Mouse (Mus musculus): ENCODE results near the gene Ankrd28. TPM values are rescaled to one million over a fixed set of nuclear protein-coding genes. Genes with fewer than 3 reads are reported as not detected.

Ankrd28 gene
- polyA plus RNA-seq, 1 experiment from 2014 or later, result 10.2 TPM

DNA sequence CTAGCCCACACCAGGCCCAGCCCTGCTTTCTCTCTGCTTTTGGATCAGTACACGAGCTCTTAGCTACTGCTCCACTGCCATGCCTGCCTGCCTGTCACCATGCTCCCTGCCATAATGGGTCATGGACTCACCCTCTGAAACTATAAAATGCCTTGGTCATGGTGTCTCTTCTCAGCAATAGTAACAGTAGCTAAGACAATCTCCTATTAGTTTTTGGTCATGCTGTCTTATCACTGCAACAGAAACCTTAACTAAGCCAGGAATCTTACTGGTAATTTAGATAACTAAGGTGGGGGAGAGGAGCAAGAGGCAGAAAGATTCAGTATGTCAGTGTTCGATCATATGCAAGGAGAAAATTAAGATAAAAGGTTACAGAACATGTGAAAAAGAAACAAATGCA lies 112.1 kb downstream of the Ankrd28 start:
- H3K4me3 ChIP-seq (ENCODE audit: low read depth, low read length), result no peak overlapping the region
- no peak overlapping the region for H3K9ac ChIP-seq (ENCODE audit: low read length)
- no peaks in the 10 kb centered on the region for H3K27me3 ChIP-seq (ENCODE audit: control insufficient read depth, insufficient read depth, low read length)
- no peak overlapping the region for H3K27ac ChIP-seq (replicated peaks; ENCODE audit: low read depth, low read length)
- H3K36me3 ChIP-seq (ENCODE audit: control insufficient read depth, insufficient read depth, low read length), result peaks cover 5% of the 10 kb centered on the region
- ATAC-seq (ENCODE audit: insufficient number of reproducible peaks, low FRiP score, low TSS enrichment, low read depth) (no peak), DNase-seq (ENCODE audit: low spot score) (no peak)
- H3K4me2 ChIP-seq (ENCODE audit: low read depth, severe bottlenecking), result no peak overlapping the region
- no peaks in the 10 kb centered on the region for H3K9me3 ChIP-seq (ENCODE audit: control insufficient read depth, low read length)
- 84% methylated on average over 2 of the region's 2 CpGs for WGBS
- no peaks in the 10 kb centered on the region for H3K4me1 ChIP-seq (ENCODE audit: control insufficient read depth, insufficient read depth, low read length)

DNA sequence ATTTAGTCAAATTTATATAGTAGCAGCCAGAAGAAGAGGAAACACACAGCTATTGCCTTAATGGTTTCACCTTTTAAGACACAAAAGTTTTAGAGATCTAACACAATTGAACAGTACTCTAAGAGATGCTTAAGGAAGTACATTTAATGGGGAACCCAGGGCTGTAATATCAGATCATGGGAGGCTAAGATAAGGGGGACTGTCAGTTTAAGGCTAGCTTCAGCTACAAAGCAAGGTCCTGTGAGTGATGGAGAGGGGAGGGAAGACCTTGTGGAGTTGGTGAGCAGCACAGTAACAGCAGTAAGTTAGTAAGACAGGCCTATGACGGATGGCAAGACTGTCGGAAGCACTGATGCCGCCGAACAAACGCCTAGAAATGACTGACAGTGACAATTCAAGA lies 113.1 kb downstream of the Ankrd28 start:
- DNase-seq (ENCODE audit: low spot score) (no peak), ATAC-seq (ENCODE audit: insufficient number of reproducible peaks, low FRiP score, low TSS enrichment, low read depth) (no peak)
- no peaks in the 10 kb centered on the region for H3K9me3 ChIP-seq (ENCODE audit: control insufficient read depth, low read length)
- no peak overlapping the region for H3K27ac ChIP-seq (replicated peaks; ENCODE audit: low read depth, low read length)
- 92% methylated on average over 5 of the region's 5 CpGs for WGBS
- H3K4me2 ChIP-seq (ENCODE audit: low read depth, severe bottlenecking), result no peak overlapping the region
- H3K4me3 ChIP-seq (ENCODE audit: low read depth, low read length), result no peak overlapping the region
- H3K36me3 ChIP-seq (ENCODE audit: control insufficient read depth, insufficient read depth, low read length), result peaks cover 7% of the 10 kb centered on the region
- H3K4me1 ChIP-seq (ENCODE audit: control insufficient read depth, insufficient read depth, low read length), result no peaks in the 10 kb centered on the region
- no peaks in the 10 kb centered on the region for H3K27me3 ChIP-seq (ENCODE audit: control insufficient read depth, insufficient read depth, low read length)
- H3K9ac ChIP-seq (ENCODE audit: low read length), result no peak overlapping the region

DNA sequence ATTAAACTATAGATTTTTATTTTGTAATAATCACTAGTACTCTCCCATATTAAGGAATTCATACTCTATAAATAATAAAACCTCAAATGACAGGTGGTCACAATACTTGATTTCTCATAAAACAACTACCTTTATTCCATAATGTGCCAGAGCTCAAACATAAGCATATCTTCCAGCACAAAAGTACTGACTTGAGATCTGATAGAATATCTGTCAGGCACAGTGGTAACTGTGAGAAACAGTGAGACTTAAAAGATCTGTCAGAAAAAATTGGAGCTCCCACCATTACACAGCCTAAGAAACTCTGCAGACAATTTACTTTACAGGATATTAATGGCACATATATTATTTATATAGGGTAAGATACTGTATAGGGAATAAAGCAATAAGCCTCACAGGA lies 114.8 kb downstream of the Ankrd28 start:
- Histone ChIP-seq H3K9me3 (ENCODE audit: control insufficient read depth, low read length) (no peaks in the 10 kb centered on the region), H3K27ac (replicated peaks; ENCODE audit: low read depth, low read length) (no peak overlapping the region), H3K4me1 (ENCODE audit: control insufficient read depth, insufficient read depth, low read length) (no peaks in the 10 kb centered on the region), H3K9ac (ENCODE audit: low read length) (no peak overlapping the region), H3K27me3 (ENCODE audit: control insufficient read depth, insufficient read depth, low read length) (no peaks in the 10 kb centered on the region), H3K4me3 (ENCODE audit: low read depth, low read length) (no peak overlapping the region), H3K4me2 (ENCODE audit: low read depth, severe bottlenecking) (no peak overlapping the region), H3K36me3 (ENCODE audit: control insufficient read depth, insufficient read depth, low read length) (peaks cover 7% of the 10 kb centered on the region)
- DNase-seq (ENCODE audit: low spot score) (no peak), ATAC-seq (ENCODE audit: insufficient number of reproducible peaks, low FRiP score, low TSS enrichment, low read depth) (no peak)

DNA sequence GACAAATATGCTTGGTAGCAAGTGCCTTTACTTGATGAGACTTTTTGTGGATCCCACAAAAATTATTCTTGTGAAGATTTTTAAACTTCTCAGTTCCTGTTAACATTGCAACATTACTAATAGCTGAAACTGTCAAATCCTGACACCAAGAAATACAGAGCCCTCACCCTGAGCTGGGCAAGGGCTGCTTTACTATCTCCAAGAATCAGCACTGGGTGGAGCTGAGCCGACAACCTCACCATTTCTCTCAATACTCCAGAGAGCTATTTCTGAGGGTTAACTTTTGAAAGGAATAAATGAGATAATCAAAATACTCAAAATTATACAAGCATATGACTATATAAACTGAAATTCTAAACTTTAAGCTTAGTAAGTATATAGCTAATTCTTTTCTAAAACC lies 121.1 kb downstream of the Ankrd28 start:
- Histone ChIP-seq H3K9me3 (ENCODE audit: control insufficient read depth, low read length) (no peaks in the 10 kb centered on the region), H3K27ac (replicated peaks; ENCODE audit: low read depth, low read length) (no peak overlapping the region), H3K36me3 (ENCODE audit: control insufficient read depth, insufficient read depth, low read length) (peaks cover 6% of the 10 kb centered on the region; the same call in 1 of the 2 replicates), H3K9ac (ENCODE audit: low read length) (no peak overlapping the region), H3K4me3 (ENCODE audit: low read depth, low read length) (no peak overlapping the region), H3K4me2 (ENCODE audit: low read depth, severe bottlenecking) (no peak overlapping the region), H3K4me1 (ENCODE audit: control insufficient read depth, insufficient read depth, low read length) (no peaks in the 10 kb centered on the region), H3K27me3 (ENCODE audit: control insufficient read depth, insufficient read depth, low read length) (no peaks in the 10 kb centered on the region)
- DNase-seq (ENCODE audit: low spot score), result no peak
- WGBS, result 100% methylated on average over 1 of the region's 1 CpGs
- no peak for ATAC-seq (ENCODE audit: insufficient number of reproducible peaks, low FRiP score, low TSS enrichment, low read depth)

DNA sequence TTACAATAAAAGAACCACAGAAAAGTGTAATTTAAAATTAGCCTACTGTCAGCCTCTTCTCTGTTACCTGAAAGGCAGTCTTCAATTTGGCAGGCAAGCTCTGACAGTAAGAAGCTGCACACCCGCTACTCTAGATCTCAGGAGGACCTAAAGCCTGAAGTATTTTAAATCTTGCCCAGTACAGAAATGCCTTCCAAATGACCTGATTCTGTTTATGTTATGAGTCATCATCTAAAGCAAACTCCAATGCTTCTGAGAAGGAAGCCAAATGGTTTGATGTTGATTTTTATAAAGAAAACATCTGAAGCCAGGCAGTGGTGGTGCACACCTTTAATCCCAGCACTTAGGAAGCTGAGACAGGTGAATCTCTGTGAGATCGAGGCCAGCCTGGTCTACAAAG lies 130.1 kb downstream of the Ankrd28 start:
- no peaks in the 10 kb centered on the region for H3K27me3 ChIP-seq (ENCODE audit: control insufficient read depth, insufficient read depth, low read length)
- WGBS, result 91% methylated on average over 2 of the region's 2 CpGs
- H3K4me2 ChIP-seq (ENCODE audit: low read depth, severe bottlenecking), result no peak overlapping the region
- H3K4me1 ChIP-seq (ENCODE audit: control insufficient read depth, insufficient read depth, low read length), result no peaks in the 10 kb centered on the region
- no peak for DNase-seq (ENCODE audit: low spot score)
- no peak overlapping the region for H3K9ac ChIP-seq (ENCODE audit: low read length)
- H3K4me3 ChIP-seq (ENCODE audit: low read depth, low read length), result no peak overlapping the region
- no peak for ATAC-seq (ENCODE audit: insufficient number of reproducible peaks, low FRiP score, low TSS enrichment, low read depth)
- no peaks in the 10 kb centered on the region for H3K9me3 ChIP-seq (ENCODE audit: control insufficient read depth, low read length)
- peaks cover 4% of the 10 kb centered on the region; the same call in 1 of the 2 replicates for H3K36me3 ChIP-seq (ENCODE audit: control insufficient read depth, insufficient read depth, low read length)
- H3K27ac ChIP-seq (replicated peaks; ENCODE audit: low read depth, low read length), result no peak overlapping the region

DNA sequence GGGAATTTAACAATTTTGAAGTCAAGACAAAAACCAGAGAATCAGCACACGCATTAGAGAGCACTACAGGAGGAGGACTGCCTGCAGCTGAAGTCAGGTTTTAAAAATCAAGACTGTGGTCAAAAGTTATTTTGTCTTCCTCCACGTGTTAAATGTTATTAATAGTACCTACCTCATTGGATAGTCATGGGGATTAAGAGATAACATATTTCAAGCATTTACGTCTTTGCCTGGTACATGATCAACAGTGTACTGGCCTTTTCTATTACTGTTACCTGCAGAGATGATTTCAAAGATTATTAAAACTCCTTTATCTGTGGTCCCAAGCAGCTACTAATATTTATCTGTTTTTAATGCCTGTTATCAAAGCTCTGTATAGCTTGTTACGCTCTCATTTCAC lies 132.7 kb downstream of the Ankrd28 start:
- H3K27ac ChIP-seq (replicated peaks; ENCODE audit: low read depth, low read length), result no peak overlapping the region
- no peak for DNase-seq (ENCODE audit: low spot score)
- H3K4me3 ChIP-seq (ENCODE audit: low read depth, low read length), result no peak overlapping the region
- no peak overlapping the region for H3K4me2 ChIP-seq (ENCODE audit: low read depth, severe bottlenecking)
- no peaks in the 10 kb centered on the region; the same call in 1 of the 2 replicates for H3K36me3 ChIP-seq (ENCODE audit: control insufficient read depth, insufficient read depth, low read length)
- no peaks in the 10 kb centered on the region for H3K9me3 ChIP-seq (ENCODE audit: control insufficient read depth, low read length)
- H3K4me1 ChIP-seq (ENCODE audit: control insufficient read depth, insufficient read depth, low read length), result no peaks in the 10 kb centered on the region
- no peak for ATAC-seq (ENCODE audit: insufficient number of reproducible peaks, low FRiP score, low TSS enrichment, low read depth)
- WGBS, result 94% methylated on average over 4 of the region's 4 CpGs
- H3K9ac ChIP-seq (ENCODE audit: low read length), result no peak overlapping the region
- H3K27me3 ChIP-seq (ENCODE audit: control insufficient read depth, insufficient read depth, low read length), result no peaks in the 10 kb centered on the region

DNA sequence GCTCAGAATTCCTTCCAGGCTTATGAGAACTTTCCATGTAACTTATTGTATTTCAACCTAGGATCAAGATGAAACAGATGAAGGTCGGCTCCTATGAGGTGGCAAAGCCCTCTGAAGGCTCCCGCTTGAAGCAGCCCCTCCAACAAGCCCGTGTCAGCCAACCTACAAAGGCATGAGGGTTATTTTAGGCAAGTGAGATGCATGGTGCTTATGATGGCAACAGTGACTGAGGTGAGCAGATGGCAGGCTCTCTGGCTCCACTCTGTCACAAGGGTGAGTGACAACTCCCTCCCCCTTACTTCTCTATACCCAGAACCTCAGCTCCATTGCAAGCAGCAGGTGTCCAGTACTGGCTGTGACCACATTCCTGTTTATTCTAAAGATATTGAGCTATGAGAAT lies 133.1 kb downstream of the Ankrd28 start:
- no peak for ATAC-seq (ENCODE audit: insufficient number of reproducible peaks, low FRiP score, low TSS enrichment, low read depth)
- WGBS, result 92% methylated on average over 3 of the region's 3 CpGs
- H3K36me3 ChIP-seq (ENCODE audit: control insufficient read depth, insufficient read depth, low read length), result no peaks in the 10 kb centered on the region; the same call in 1 of the 2 replicates

DNA sequence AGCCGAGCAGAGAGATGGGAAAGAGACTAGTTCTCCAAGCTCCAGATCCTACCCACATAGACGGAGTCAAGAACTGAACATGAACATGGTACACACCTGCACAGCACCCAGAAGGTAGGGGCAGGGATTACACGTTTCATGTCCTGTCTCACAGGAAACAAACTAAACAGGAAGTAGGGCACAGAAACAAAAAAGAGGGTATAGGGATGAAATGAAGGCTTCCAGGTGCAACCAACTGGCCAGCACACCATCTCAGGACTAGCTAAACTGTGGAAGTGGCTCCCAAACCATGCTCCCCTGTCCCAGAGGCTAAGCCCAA lies 133.5 kb downstream of the Ankrd28 start:
- no peaks in the 10 kb centered on the region for H3K36me3 ChIP-seq (ENCODE audit: control insufficient read depth, insufficient read depth, low read length)
- 90% methylated on average over 3 of the region's 3 CpGs for WGBS
- no peak overlapping the region for H3K27ac ChIP-seq (replicated peaks; ENCODE audit: low read depth, low read length)

More for the DNA sequence above, 133.1 kb downstream of the Ankrd28 start:
- Histone ChIP-seq H3K4me2 (ENCODE audit: low read depth, severe bottlenecking) (no peak overlapping the region), H3K4me3 (ENCODE audit: low read depth, low read length) (no peak overlapping the region), H3K27me3 (ENCODE audit: control insufficient read depth, insufficient read depth, low read length) (no peaks in the 10 kb centered on the region), H3K9me3 (ENCODE audit: control insufficient read depth, low read length) (no peaks in the 10 kb centered on the region), H3K4me1 (ENCODE audit: control insufficient read depth, insufficient read depth, low read length) (no peaks in the 10 kb centered on the region), H3K9ac (ENCODE audit: low read length) (no peak overlapping the region), H3K27ac (replicated peaks; ENCODE audit: low read depth, low read length) (no peak overlapping the region)
- DNase-seq (ENCODE audit: low spot score), result no peak

DNA sequence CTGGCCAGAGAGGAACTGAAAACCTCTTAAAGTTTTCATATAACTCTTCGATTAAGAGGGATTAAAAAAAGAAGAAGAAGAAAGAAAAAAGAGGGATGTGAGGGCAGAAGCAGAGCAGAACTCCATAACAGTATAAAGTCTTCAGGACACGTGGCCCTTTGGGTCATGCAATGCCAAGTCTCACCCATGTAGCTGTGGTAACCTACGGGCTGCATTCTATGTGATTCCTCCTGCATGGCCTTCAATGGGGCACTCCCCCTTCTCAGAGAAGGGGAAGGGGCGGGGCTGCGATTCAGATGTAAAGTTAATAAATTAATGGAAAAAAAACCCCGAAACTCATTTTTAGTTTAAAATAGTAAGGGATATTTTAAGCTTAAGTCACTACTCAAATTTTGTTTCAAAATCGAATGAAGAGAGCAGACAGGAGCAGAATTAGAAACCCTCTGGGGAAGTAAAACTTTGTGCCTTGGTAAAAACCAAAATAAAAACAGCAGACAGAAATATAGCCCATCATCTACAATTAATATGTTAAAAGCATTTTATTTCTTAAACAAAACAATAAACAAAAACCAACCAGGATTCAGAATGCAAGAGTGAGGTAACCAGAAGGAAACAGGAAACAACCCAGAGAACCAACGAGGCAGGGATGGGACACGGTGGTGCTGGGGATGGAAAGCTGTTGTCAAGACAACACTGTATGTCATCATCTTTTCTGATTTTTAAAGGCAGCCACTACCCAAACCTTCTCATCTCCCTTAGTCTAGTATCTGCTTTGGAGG lies 134.1 kb downstream of the Ankrd28 start:
- Histone ChIP-seq H3K27ac (replicated peaks; ENCODE audit: low read depth, low read length) (no peak overlapping the region), H3K27me3 (ENCODE audit: control insufficient read depth, insufficient read depth, low read length) (no peaks in the 10 kb centered on the region)

More for the DNA sequence above, 133.5 kb downstream of the Ankrd28 start:
- Histone ChIP-seq H3K9ac (ENCODE audit: low read length) (no peak overlapping the region), H3K4me1 (ENCODE audit: control insufficient read depth, insufficient read depth, low read length) (no peaks in the 10 kb centered on the region), H3K4me3 (ENCODE audit: low read depth, low read length) (no peak overlapping the region), H3K27me3 (ENCODE audit: control insufficient read depth, insufficient read depth, low read length) (no peaks in the 10 kb centered on the region), H3K9me3 (ENCODE audit: control insufficient read depth, low read length) (no peaks in the 10 kb centered on the region), H3K4me2 (ENCODE audit: low read depth, severe bottlenecking) (no peak overlapping the region)
- ATAC-seq (ENCODE audit: insufficient number of reproducible peaks, low FRiP score, low TSS enrichment, low read depth) (no peak), DNase-seq (ENCODE audit: low spot score) (no peak)

More for the DNA sequence above, 134.1 kb downstream of the Ankrd28 start:
- Histone ChIP-seq H3K4me2 (ENCODE audit: low read depth, severe bottlenecking) (no peak overlapping the region), H3K36me3 (ENCODE audit: control insufficient read depth, insufficient read depth, low read length) (no peaks in the 10 kb centered on the region), H3K9me3 (ENCODE audit: control insufficient read depth, low read length) (no peaks in the 10 kb centered on the region), H3K9ac (ENCODE audit: low read length) (no peak overlapping the region), H3K4me3 (ENCODE audit: low read depth, low read length) (no peak overlapping the region), H3K4me1 (ENCODE audit: control insufficient read depth, insufficient read depth, low read length) (no peaks in the 10 kb centered on the region)
- 88% methylated on average over 9 of the region's 9 CpGs for WGBS
- no peak for DNase-seq (ENCODE audit: low spot score)
- no peak for ATAC-seq (ENCODE audit: insufficient number of reproducible peaks, low FRiP score, low TSS enrichment, low read depth)
